Mouse (Mus musculus) MEL (cell line): Measurements from ENCODE around the gene Kcnd2. TPM values are rescaled to one million over a fixed set of nuclear protein-coding genes. Genes with fewer than 3 reads are reported as not detected.

Source experiments
- DNase-seq: peaks from one replicate; pipeline ENCODE4 v3.0.0; 2011; ENCODE audit warnings: low read depth, low spot score
- H3K27ac ChIP-seq: 2 replicates; pipeline ENCODE4 v1.5.1; 2012; ENCODE audit warnings: low read depth, mild to moderate bottlenecking, control low read depth, low read length, moderate library complexity; ENCODE audit not compliant: control insufficient read depth
- H3K27me3 ChIP-seq, 2 experiments: fragments of 150-350 bp in 1 of 2; sonication (generic) in 1 of 2; 2 replicates each; pipeline ENCODE4 v1.6.1; 2012; ENCODE audit warnings: low read length in 2 of 2, mild to moderate bottlenecking in 2 of 2, improper control_type of control experiment in 1 of 2, moderate library complexity in 1 of 2; ENCODE audit not compliant: insufficient read depth in 2 of 2, control insufficient read depth in 1 of 2
- H3K36me3 ChIP-seq, 2 experiments: 2 replicates each; pipeline ENCODE4 v1.6.1; 2012 to 2014; ENCODE audit warnings: low read length in 2 of 2, improper control_type of control experiment in 1 of 2, inconsistent platforms in 1 of 2, mild to moderate bottlenecking in 1 of 2; ENCODE audit not compliant: insufficient read depth in 2 of 2, control insufficient read depth in 1 of 2
- H3K4me1 ChIP-seq, 2 experiments: fragments of 150-350 bp in 1 of 2; sonication (generic) in 1 of 2; 2 replicates each; pipeline ENCODE4 v1.6.1; 2012; ENCODE audit warnings: low read length in 2 of 2, improper control_type of control experiment in 1 of 2, mild to moderate bottlenecking in 1 of 2; ENCODE audit not compliant: insufficient read depth in 2 of 2, control insufficient read depth in 1 of 2
- H3K4me3 ChIP-seq, 2 experiments: fragments of 150-350 bp in 1 of 2; sonication (generic) in 1 of 2; 2 replicates each; pipeline ENCODE4 v1.5.1; 2012; ENCODE audit warnings: low read depth in 2 of 2, low read length in 2 of 2, mild to moderate bottlenecking in 2 of 2, moderate library complexity in 2 of 2, control low read depth in 1 of 2, improper control_type of control experiment in 1 of 2; ENCODE audit not compliant: control insufficient read depth in 1 of 2, insufficient read depth in 1 of 2
- H3K79me2 ChIP-seq: 2 replicates; pipeline ENCODE4 v1.6.1; 2012; ENCODE audit warnings: mild to moderate bottlenecking, low read length, moderate library complexity; ENCODE audit not compliant: control insufficient read depth, poor library complexity, insufficient read depth
- H3K9ac ChIP-seq: 2 replicates; pipeline ENCODE4 v1.6.1; 2012; ENCODE audit warnings: low read depth, mild to moderate bottlenecking, control low read depth, low read length, moderate library complexity; ENCODE audit not compliant: control insufficient read depth, poor library complexity, severe bottlenecking
- H3K9me3 ChIP-seq: fragments of 150-350 bp; sonication (generic); replicated peaks from 2 replicates; pipeline ENCODE4 v1.6.1; 2012; ENCODE audit warnings: mild to moderate bottlenecking, low read length, improper control_type of control experiment, moderate library complexity; ENCODE audit not compliant: insufficient read depth
- BHLHE40 ChIP-seq: IDR thresholded peaks from 2 replicates; pipeline ENCODE4 v1.6.1; 2012; ENCODE audit warnings: low read depth, mild to moderate bottlenecking, inconsistent platforms, low read length, improper control_type of control experiment, borderline replicate concordance
- CTCF ChIP-seq, 3 experiments: IDR thresholded peaks in 2 of 3; conservative IDR thresholded peaks in 1 of 3; 2 replicates each; pipeline ENCODE4 v1.5.1; 2011 to 2012; ENCODE audit warnings: low read length in 3 of 3, low read depth in 2 of 3, mild to moderate bottlenecking in 2 of 3, improper control_type of control experiment in 1 of 3, inconsistent platforms in 1 of 3, mixed read lengths in 1 of 3, moderate library complexity in 1 of 3; ENCODE audit not compliant: control insufficient read depth in 1 of 3, insufficient read depth in 1 of 3, poor library complexity in 1 of 3, severe bottlenecking in 1 of 3
- E2F4 ChIP-seq: IDR thresholded peaks from 2 replicates; pipeline ENCODE4 v1.6.1; 2011; ENCODE audit warnings: low read depth, low read length, improper control_type of control experiment, borderline replicate concordance
- EP300 ChIP-seq, 2 experiments: IDR thresholded peaks; 2 replicates each; pipeline ENCODE4 v1.6.1; 2011; ENCODE audit warnings: improper control_type of control experiment in 2 of 2, low read length in 2 of 2, low read depth in 1 of 2, mild to moderate bottlenecking in 1 of 2
- HCFC1 ChIP-seq: IDR thresholded peaks from 2 replicates; pipeline ENCODE4 v1.6.1; 2012; ENCODE audit warnings: low read depth, mild to moderate bottlenecking, inconsistent platforms, low read length, improper control_type of control experiment, moderate library complexity
- JUND ChIP-seq: IDR thresholded peaks from 2 replicates; pipeline ENCODE4 v1.6.1; 2011; ENCODE audit warnings: low read depth, mild to moderate bottlenecking, improper control_type of control experiment, low read length
- MEF2A ChIP-seq: IDR thresholded peaks from 2 replicates; pipeline ENCODE4 v1.6.1; 2014; ENCODE audit warnings: low read depth, mild to moderate bottlenecking, inconsistent platforms, low read length, improper control_type of control experiment; ENCODE audit not compliant: poor library complexity, insufficient replicate concordance, severe bottlenecking; ENCODE audit errors: extremely low read depth
- MXI1 ChIP-seq: IDR thresholded peaks from 2 replicates; pipeline ENCODE4 v1.6.1; 2011; ENCODE audit warnings: mild to moderate bottlenecking, low read depth, low read length, improper control_type of control experiment
- MYB ChIP-seq: IDR thresholded peaks from 2 replicates; pipeline ENCODE4 v1.6.1; 2011; ENCODE audit warnings: mild to moderate bottlenecking, low read depth, low read length, improper control_type of control experiment
- MYC ChIP-seq: IDR thresholded peaks from 2 replicates; pipeline ENCODE4 v1.6.1; 2011; ENCODE audit warnings: low read depth, mild to moderate bottlenecking, low read length, improper control_type of control experiment, moderate library complexity
- POLR2AphosphoS5 ChIP-seq: IDR thresholded peaks from 2 replicates; pipeline ENCODE4 v1.6.1; 2012; ENCODE audit warnings: low read depth, borderline replicate concordance, mild to moderate bottlenecking, inconsistent platforms, low read length, moderate library complexity, mixed read lengths
- RAD21 ChIP-seq: IDR thresholded peaks from 2 replicates; pipeline ENCODE4 v1.6.1; 2011; ENCODE audit warnings: mild to moderate bottlenecking, low read depth, low read length, improper control_type of control experiment
- SIN3A ChIP-seq: IDR thresholded peaks from 2 replicates; pipeline ENCODE4 v1.6.1; 2012; ENCODE audit warnings: low read length, improper control_type of control experiment, inconsistent platforms
- UBTF ChIP-seq: IDR thresholded peaks from 2 replicates; pipeline ENCODE4 v1.6.1; 2012; ENCODE audit warnings: low read depth, mild to moderate bottlenecking, inconsistent platforms, low read length, improper control_type of control experiment, moderate library complexity, borderline replicate concordance; ENCODE audit not compliant: insufficient read depth
- USF1 ChIP-seq: IDR thresholded peaks from 2 replicates; pipeline ENCODE4 v1.6.1; 2014; ENCODE audit warnings: low read depth, mild to moderate bottlenecking, inconsistent platforms, low read length, improper control_type of control experiment, moderate library complexity
- ZC3H11A ChIP-seq: IDR thresholded peaks from 2 replicates; pipeline ENCODE4 v1.6.1; 2012; ENCODE audit warnings: low read depth, mild to moderate bottlenecking, inconsistent platforms, low read length, improper control_type of control experiment
- ZMIZ1 ChIP-seq: IDR thresholded peaks from 2 replicates; pipeline ENCODE4 v1.6.1; 2012; ENCODE audit warnings: low read depth, mild to moderate bottlenecking, inconsistent platforms, low read length, improper control_type of control experiment, moderate library complexity
- polyA plus RNA-seq, 2 experiments: library from polyadenylated mRNA; stranded (reverse) in 1 of 2; unstranded in 1 of 2; fragments of >175 nt in 1 of 2; fragments of >200 nt in 1 of 2; gene quantifications; 2 replicates each; pipeline versions ENCODE4 v1.2.1 to v1.2.4; 2012; ENCODE audit warnings: low replicate concordance in 2 of 2, low read depth in 1 of 2; ENCODE audit not compliant: insufficient read length in 2 of 2, insufficient read depth in 1 of 2, missing spikeins in 1 of 2
- total RNA-seq: library from RNA; depleted of rRNA; stranded (reverse); fragments of 300-350 nt; gene quantifications from 2 replicates; pipeline ENCODE4 v1.2.3, GENCODE M21; 2012

The Kcnd2 gene
- total and polyA plus RNA-seq, 3 experiments = not detected

DNA sequence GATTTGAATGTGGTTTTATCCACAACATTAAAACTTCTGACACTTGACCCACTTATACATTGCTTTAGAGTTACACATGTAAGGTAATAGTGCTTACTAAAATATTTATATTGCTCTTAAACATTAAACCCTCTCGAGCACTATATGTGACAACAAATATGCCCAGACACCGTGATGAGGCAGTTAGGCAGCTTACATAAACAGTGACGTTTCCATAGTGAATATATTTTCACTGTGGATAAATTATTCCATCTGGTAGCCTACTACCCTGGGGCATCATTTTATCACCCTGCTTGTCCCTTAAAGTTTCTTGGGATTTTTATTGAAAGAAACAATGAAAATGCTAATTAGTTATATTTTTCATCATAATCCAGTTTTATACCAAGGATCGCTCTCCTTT lies 449.3 kb downstream of the Kcnd2 start:
- DNase-seq = no peak
- Histone ChIP-seq H3K9me3 (no peaks in the 10 kb centered on the region), H3K9ac (no peak overlapping the region), H3K4me1 (no peaks in the 10 kb centered on the region), H3K27me3 (no peaks in the 10 kb centered on the region), H3K36me3 (no peaks in the 10 kb centered on the region), H3K4me3 (no peak overlapping the region), H3K79me2 (no peaks in the 10 kb centered on the region), H3K27ac (no peak overlapping the region)
- TF ChIP-seq UBTF (no peak), MEF2A (no peak), SIN3A (no peak), ZC3H11A (no peak), EP300 (IDR thresholded peaks at IDR 0.05; ENCODE audit: low read depth in 1 of 2, low read length in 2 of 2) (no peak)

GRCm38 (mm10) chr6:21684252-21684651 lies 468.9 kb downstream of the Kcnd2 start:
- no peaks in the 10 kb centered on the region for H3K9me3 ChIP-seq
- no peaks in the 10 kb centered on the region for H3K27me3 ChIP-seq
- H3K27ac ChIP-seq = no peak overlapping the region
- TF ChIP-seq HCFC1 (no peak), CTCF (IDR thresholded peaks at IDR 0.05 in 2 of 3, conservative IDR thresholded peaks at IDR 0.05 in 1 of 3; ENCODE audit: control insufficient read depth in 1 of 3, insufficient read depth in 1 of 3, low read depth in 2 of 3, low read length in 3 of 3, poor library complexity in 1 of 3, severe bottlenecking in 1 of 3) (no peak), E2F4 (no peak), MXI1 (no peak)
- no peak overlapping the region for H3K4me3 ChIP-seq
- H3K36me3 ChIP-seq = no peaks in the 10 kb centered on the region
- DNase-seq = no peak
- H3K79me2 ChIP-seq = no peaks in the 10 kb centered on the region
- no peaks in the 10 kb centered on the region for H3K4me1 ChIP-seq
- H3K9ac ChIP-seq = no peak overlapping the region

DNA sequence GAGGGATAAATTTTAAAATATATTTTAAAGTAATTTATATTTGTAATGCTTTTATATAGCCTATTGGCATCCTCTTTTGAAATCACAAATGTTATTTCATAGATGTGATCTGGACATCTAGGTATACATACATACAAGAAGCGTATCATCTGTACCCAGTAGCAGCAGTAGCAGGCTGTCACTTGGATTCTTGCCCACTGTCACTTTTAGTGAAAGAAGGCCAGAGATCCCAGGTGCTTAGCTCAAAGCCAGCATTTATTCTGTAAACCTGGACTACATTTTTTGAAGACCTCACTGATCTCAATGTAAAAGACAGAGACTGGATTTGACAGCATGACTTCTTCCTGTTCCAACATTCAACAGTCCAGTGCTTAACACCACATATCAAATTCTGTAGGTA lies 471.1 kb downstream of the Kcnd2 start:
- Histone ChIP-seq H3K79me2 (no peaks in the 10 kb centered on the region), H3K9me3 (no peaks in the 10 kb centered on the region), H3K36me3 (no peaks in the 10 kb centered on the region), H3K9ac (no peak overlapping the region), H3K4me3 (no peak overlapping the region), H3K27ac (no peak overlapping the region), H3K4me1 (no peaks in the 10 kb centered on the region), H3K27me3 (no peaks in the 10 kb centered on the region)
- no peak for DNase-seq
- TF ChIP-seq BHLHE40 (no peak), POLR2AphosphoS5 (no peak), JUND (no peak), ZMIZ1 (no peak), HCFC1 (no peak), MYC (no peak), EP300 (IDR thresholded peaks at IDR 0.05; ENCODE audit: low read depth in 1 of 2, low read length in 2 of 2) (no peak), MYB (no peak), USF1 (no peak), RAD21 (no peak), CTCF (IDR thresholded peaks at IDR 0.05 in 2 of 3, conservative IDR thresholded peaks at IDR 0.05 in 1 of 3; ENCODE audit: control insufficient read depth in 1 of 3, insufficient read depth in 1 of 3, low read depth in 2 of 3, low read length in 3 of 3, poor library complexity in 1 of 3, severe bottlenecking in 1 of 3) (no peak)
